8 mouse cellular contexts compared by ENCODE assay signal in genomic region chr5:52189664-52190365, GRCm38 (mm10). TPM values are rescaled to one million over a fixed set of nuclear protein-coding genes. Genes with fewer than 3 reads are reported as not detected.
DNase-seq lines count a peak whose midpoint lies in the region; ATAC-seq and TF ChIP-seq lines count a peak whose summit lies in the region.

No protein-coding gene starts in this region.

- WGBS in heart, embryonic 12.5 days, result under 1% methylated on average over 63 of the region's 63 CpGs

- H3K4me3 ChIP-seq in ES-Bruce4 (ENCODE audit: low read depth, low read length), result peak overlapping the region; percentile 97
- H3K4me3 ChIP-seq in erythroblast, embryonic 14.5 days (replicated peaks), result peak overlapping the region; percentile 100
- H3K4me3 ChIP-seq in heart, embryonic 12.5 days, result peak overlapping the region; percentile 100

- TF ChIP-seq POLR2A in ES-Bruce4 (IDR thresholded peaks at IDR 0.05; ENCODE audit: insufficient read depth, low read length), result no peak

- peak overlapping the region; percentile 99 for H3K9ac ChIP-seq in ES-Bruce4 (ENCODE audit: low read depth, poor library complexity, severe bottlenecking)
- H3K9ac ChIP-seq in heart, embryonic 12.5 days, result peak overlapping the region; percentile 100

- TF ChIP-seq CTCF in ES-Bruce4 (IDR thresholded peaks at IDR 0.05; ENCODE audit: low read depth, low read length), result no peak

- DNase-seq in adrenal gland, postnatal 10 days, result peak; percentile 72
- peak; percentile 60 to 77 for DNase-seq in kidney, postnatal 25 days
- peak; percentile 73 for DNase-seq in lung, postnatal 36 days
- DNase-seq in retina, postnatal 1 day, result peak; percentile 67
- DNase-seq in urinary bladder, postnatal 36 days (ENCODE audit: low spot score in 2 of 2), result peak; percentile 49 to 55

- peak; percentile 80 for ATAC-seq in heart, embryonic 12.5 days (ENCODE audit: insufficient number of reproducible peaks, low FRiP score)

- no peak for TF ChIP-seq EP300 in ES-Bruce4 (IDR thresholded peaks at IDR 0.05; ENCODE audit: insufficient read depth, low read depth, low read length)

- peaks cover 3% of the 10 kb centered on the region for H3K36me3 ChIP-seq in ES-Bruce4 (ENCODE audit: control insufficient read depth, insufficient read depth, low read length, poor library complexity, severe bottlenecking)
- peaks cover 27% of the 10 kb centered on the region for H3K36me3 ChIP-seq in erythroblast, embryonic 14.5 days (ENCODE audit: control insufficient read depth)
- H3K36me3 ChIP-seq in heart, embryonic 12.5 days, result no peaks in the 10 kb centered on the region

- peak overlapping the region; percentile 80 for H3K4me2 ChIP-seq in heart, embryonic 12.5 days

- peaks cover 2% of the 10 kb centered on the region for H3K4me1 ChIP-seq in ES-Bruce4 (ENCODE audit: control insufficient read depth, insufficient read depth, low read length)
- H3K4me1 ChIP-seq in erythroblast, embryonic 14.5 days (ENCODE audit: control insufficient read depth), result peaks cover 47% of the 10 kb centered on the region
- H3K4me1 ChIP-seq in heart, embryonic 12.5 days (replicated peaks), result peaks cover 23% of the 10 kb centered on the region

- peak overlapping the region; percentile 80 for H3K27ac ChIP-seq in ES-Bruce4 (ENCODE audit: insufficient read depth, low read length)
- peak overlapping the region; percentile 92 for H3K27ac ChIP-seq in heart, embryonic 12.5 days (ENCODE audit: poor library complexity, severe bottlenecking)

- no peaks in the 10 kb centered on the region for H3K27me3 ChIP-seq in ES-Bruce4 (ENCODE audit: control insufficient read depth, insufficient read depth, low read length, poor library complexity, severe bottlenecking)
- no peaks in the 10 kb centered on the region for H3K27me3 ChIP-seq in erythroblast, embryonic 14.5 days (ENCODE audit: control insufficient read depth)
- H3K27me3 ChIP-seq in heart, embryonic 12.5 days (replicated peaks), result no peaks in the 10 kb centered on the region

- H3K9me3 ChIP-seq in ES-Bruce4 (replicated peaks; ENCODE audit: control insufficient read depth, insufficient read depth, low read length, poor library complexity, severe bottlenecking), result no peaks in the 10 kb centered on the region
- no peaks in the 10 kb centered on the region for H3K9me3 ChIP-seq in erythroblast, embryonic 14.5 days (ENCODE audit: control insufficient read depth, low read length)
- H3K9me3 ChIP-seq in heart, embryonic 12.5 days (replicated peaks), result no peaks in the 10 kb centered on the region

RNA-seq across cellular contexts. Expression of gene Dhx15, which starts 0.5 kb away (rescaled TPM):
- 335 and 350 TPM in 2 replicates for polyA plus RNA-seq in ES-Bruce4 (2011; ENCODE audit: insufficient read depth, insufficient read length, low read depth, missing spikeins)
- total RNA-seq in adrenal gland, postnatal 10 days (2021), result 100 to 1,000 TPM; 105 to 109 TPM
- 3.7 and 4.5 TPM in 2 replicates for polyA plus RNA-seq in erythroblast, embryonic 14.5 days (2012)
- polyA plus RNA-seq in heart, embryonic 12.5 days (2016; fragmentation: Nextera tagmentation; extraction: Ambion mirVana), result 104 and 105 TPM in 2 replicates

Comparison
In these comparisons a context has a peak if more than half of its experiments do, and no peak if none do; other contexts are left out.
1. Peak in every context shown above with its lines: DNase-seq, ATAC-seq, H3K4me3 ChIP-seq and H3K27ac ChIP-seq.
2. RNA of gene Dhx15, which starts 0.5 kb away (polyA plus RNA-seq): 335 to 350 TPM in ES-Bruce4 and 104 to 105 TPM in heart, embryonic 12.5 days; 3.7 to 4.5 TPM in erythroblast, embryonic 14.5 days; every median in the first group is over 10 times any median in the second.